Mouse (Mus musculus): ENCODE data around the gene Olfr691. TPM values are rescaled to one million over a fixed set of nuclear protein-coding genes. Genes with fewer than 3 reads are reported as not detected.

The Olfr691 gene
- total RNA-seq (2014; rRNA removed) (0.76 and 2.6 TPM in 2 replicates), polyA plus RNA-seq (2015; fragmentation: Nextera tagmentation; extraction: Ambion mirVana) (0.09 and 0.26 TPM in 2 replicates)

DNA sequence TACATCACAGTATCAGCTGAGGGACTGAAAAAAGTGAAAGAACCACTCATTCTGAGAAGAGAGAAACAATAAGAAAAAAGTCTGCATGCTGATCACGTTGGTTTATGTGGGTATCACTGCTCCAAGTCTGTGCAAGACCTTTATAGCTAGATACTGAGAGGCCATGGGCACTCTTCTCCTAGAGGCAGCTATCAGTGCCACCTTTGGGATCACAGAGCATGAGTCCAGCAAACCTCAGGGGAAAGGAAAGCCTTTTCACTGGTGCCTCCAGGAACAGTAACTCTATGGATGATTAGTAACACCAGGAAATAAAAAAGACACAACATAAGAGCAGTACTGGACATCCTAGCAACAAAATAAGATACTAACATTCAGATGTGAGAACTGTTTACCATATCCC lies at the start of gene Olfr691:
TSS of gene Olfr691 (minus strand) at position 101 of the 400 bp plus-strand sequence.
- Histone ChIP-seq H3K36me3 (ENCODE audit: insufficient read depth, low read length) (no peaks in the 10 kb centered on the region), H3K4me3 (ENCODE audit: low read depth, low read length) (no peak within 1 kb of the TSS), H3K4me2 (ENCODE audit: low read depth, low read length, poor library complexity, severe bottlenecking) (no peak within 1 kb of the TSS), H3K4me1 (ENCODE audit: insufficient read depth, low read length) (no peaks in the 10 kb centered on the region), H3K27ac (ENCODE audit: low read depth, low read length) (no peak within 1 kb of the TSS), H3K9ac (replicated peaks; ENCODE audit: low read length, poor library complexity, severe bottlenecking) (no peak within 1 kb of the TSS), H3K27me3 (ENCODE audit: insufficient read depth, low read length) (no peaks in the 10 kb centered on the region), H3K9me3 (ENCODE audit: low read length) (no peaks in the 10 kb centered on the region)
- no peak for TF ChIP-seq CTCF (IDR thresholded peaks at IDR 0.05)
- 65% methylated on average over 1 of the region's 1 CpGs for WGBS
- DNase-seq (ENCODE audit: low spot score): no peak
- no peak for ATAC-seq (ENCODE audit: low FRiP score)

DNA sequence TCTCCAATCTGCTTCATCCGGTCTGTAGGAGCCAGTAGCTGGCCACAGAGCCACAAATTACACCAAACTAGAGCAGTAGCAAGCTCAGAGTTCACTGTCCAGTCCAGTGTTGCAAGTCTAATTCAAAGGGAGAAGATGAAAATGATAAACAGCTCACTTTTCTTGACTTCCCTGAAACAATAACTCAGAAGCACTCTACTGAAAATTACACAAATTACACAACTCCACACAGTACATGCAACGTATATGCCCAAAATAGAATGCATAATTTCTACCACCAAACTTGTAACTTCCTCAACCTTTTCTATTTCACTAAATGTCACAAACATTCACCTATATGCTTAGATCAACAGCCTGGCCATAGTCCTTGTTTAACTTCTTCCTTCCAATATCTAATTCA lies 48.2 kb upstream of the Olfr691 start:
- Histone ChIP-seq H3K4me1 (ENCODE audit: insufficient read depth, low read length) (no peaks in the 10 kb centered on the region), H3K9ac (replicated peaks; ENCODE audit: low read length, poor library complexity, severe bottlenecking) (no peak overlapping the region), H3K36me3 (ENCODE audit: insufficient read depth, low read length) (peaks cover 38% of the 10 kb centered on the region), H3K27me3 (ENCODE audit: insufficient read depth, low read length) (no peaks in the 10 kb centered on the region), H3K4me3 (ENCODE audit: low read depth, low read length) (no peak overlapping the region), H3K27ac (ENCODE audit: low read depth, low read length) (no peak overlapping the region), H3K9me3 (ENCODE audit: low read length) (no peaks in the 10 kb centered on the region), H3K4me2 (ENCODE audit: low read depth, low read length, poor library complexity, severe bottlenecking) (no peak overlapping the region)
- DNase-seq (ENCODE audit: low spot score): no peak
- TF ChIP-seq CTCF (IDR thresholded peaks at IDR 0.05): no peak
- ATAC-seq (ENCODE audit: low FRiP score): no peak
- 94% methylated on average over 2 of the region's 2 CpGs for WGBS

DNA sequence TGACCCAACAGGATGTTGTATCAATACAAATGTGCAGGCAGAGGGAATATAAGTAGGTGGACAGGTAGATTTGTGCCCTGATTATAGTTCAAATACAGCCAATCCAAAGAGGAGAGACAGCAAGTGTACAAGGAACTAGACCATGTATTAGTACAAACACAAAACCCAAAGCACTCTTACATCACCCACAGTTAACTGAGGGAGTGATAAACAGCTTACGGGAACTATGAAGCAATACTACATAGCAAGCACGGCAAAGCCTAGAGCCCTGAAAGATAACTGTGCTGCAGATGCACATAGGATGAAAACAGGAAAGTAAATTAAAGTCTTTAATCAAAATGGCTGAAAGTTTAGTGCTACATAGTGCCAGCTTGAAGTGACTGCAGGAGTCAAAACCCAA lies 45.6 kb upstream of the Olfr691 start:
- 94% methylated on average over 2 of the region's 2 CpGs for WGBS
- Histone ChIP-seq H3K9ac (replicated peaks; ENCODE audit: low read length, poor library complexity, severe bottlenecking) (no peak overlapping the region), H3K36me3 (ENCODE audit: insufficient read depth, low read length) (peaks cover 62% of the 10 kb centered on the region), H3K9me3 (ENCODE audit: low read length) (no peaks in the 10 kb centered on the region), H3K4me2 (ENCODE audit: low read depth, low read length, poor library complexity, severe bottlenecking) (no peak overlapping the region), H3K27me3 (ENCODE audit: insufficient read depth, low read length) (no peaks in the 10 kb centered on the region), H3K27ac (ENCODE audit: low read depth, low read length) (no peak overlapping the region), H3K4me1 (ENCODE audit: insufficient read depth, low read length) (no peaks in the 10 kb centered on the region), H3K4me3 (ENCODE audit: low read depth, low read length) (no peak overlapping the region)
- ATAC-seq (ENCODE audit: low FRiP score) (no peak), DNase-seq (ENCODE audit: low spot score) (no peak)
- TF ChIP-seq CTCF (IDR thresholded peaks at IDR 0.05): no peak

DNA sequence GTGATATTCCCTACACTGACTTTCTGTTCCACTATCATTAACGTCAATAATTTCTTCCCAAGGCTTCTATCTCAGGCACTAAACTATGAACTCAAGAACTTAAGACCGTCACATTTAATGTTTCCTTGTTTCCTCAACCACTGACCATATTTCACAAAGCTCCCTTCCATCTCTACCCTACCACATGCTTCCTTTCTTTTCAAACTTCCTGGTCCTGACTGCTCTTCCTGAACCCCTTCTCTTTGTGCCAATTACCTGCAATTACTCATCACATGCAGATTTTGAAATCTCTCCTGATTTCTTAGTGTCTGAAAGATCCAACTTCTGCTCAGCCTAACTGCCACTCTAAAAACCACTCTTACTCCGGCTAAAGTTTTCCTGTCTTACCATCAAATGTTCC lies 38.3 kb upstream of the Olfr691 start:
- peaks cover 69% of the 10 kb centered on the region for H3K36me3 ChIP-seq (ENCODE audit: insufficient read depth, low read length)
- no peaks in the 10 kb centered on the region for H3K27me3 ChIP-seq (ENCODE audit: insufficient read depth, low read length)
- H3K4me3 ChIP-seq (ENCODE audit: low read depth, low read length): no peak overlapping the region
- no peaks in the 10 kb centered on the region for H3K9me3 ChIP-seq (ENCODE audit: low read length)
- H3K4me2 ChIP-seq (ENCODE audit: low read depth, low read length, poor library complexity, severe bottlenecking): no peak overlapping the region
- 97% methylated on average over 3 of the region's 3 CpGs for WGBS
- no peaks in the 10 kb centered on the region for H3K4me1 ChIP-seq (ENCODE audit: insufficient read depth, low read length)
- DNase-seq (ENCODE audit: low spot score) (no peak), ATAC-seq (ENCODE audit: low FRiP score) (no peak)
- no peak overlapping the region for H3K9ac ChIP-seq (replicated peaks; ENCODE audit: low read length, poor library complexity, severe bottlenecking)
- TF ChIP-seq CTCF (IDR thresholded peaks at IDR 0.05): no peak
- no peak overlapping the region for H3K27ac ChIP-seq (ENCODE audit: low read depth, low read length)

DNA sequence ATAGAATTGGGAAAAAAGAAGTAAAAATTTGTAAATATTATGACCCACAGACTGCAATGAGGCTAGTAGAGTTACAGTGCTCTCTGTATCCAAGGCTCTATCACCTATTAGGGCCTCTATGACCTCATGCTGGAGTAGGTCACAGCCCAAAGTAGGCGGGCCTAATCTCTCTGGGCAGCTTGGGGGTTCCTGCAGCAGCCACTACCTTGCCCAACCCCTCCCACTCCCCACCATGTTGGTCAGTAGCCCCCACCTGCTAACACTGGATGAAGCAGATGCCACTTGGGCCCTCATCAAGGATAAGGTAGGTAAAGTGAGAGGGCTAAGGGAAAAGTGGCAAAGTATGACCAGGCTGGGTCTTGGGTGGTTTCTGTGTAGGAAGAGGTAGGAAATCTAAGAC lies 32.8 kb upstream of the Olfr691 start, which contains the start of gene Gm5901:
TSS of gene Gm5901 (plus strand) at position 173 of the 400 bp plus-strand sequence.
- Histone ChIP-seq H3K4me2 (ENCODE audit: low read depth, low read length, poor library complexity, severe bottlenecking) (no peak within 1 kb of the TSS), H3K4me1 (ENCODE audit: insufficient read depth, low read length) (no peaks in the 10 kb centered on the region), H3K4me3 (ENCODE audit: low read depth, low read length) (no peak within 1 kb of the TSS), H3K9ac (replicated peaks; ENCODE audit: low read length, poor library complexity, severe bottlenecking) (no peak within 1 kb of the TSS), H3K27ac (ENCODE audit: low read depth, low read length) (no peak within 1 kb of the TSS), H3K36me3 (ENCODE audit: insufficient read depth, low read length) (peaks cover 35% of the 10 kb centered on the region), H3K27me3 (ENCODE audit: insufficient read depth, low read length) (no peaks in the 10 kb centered on the region), H3K9me3 (ENCODE audit: low read length) (no peaks in the 10 kb centered on the region)
- no peak for DNase-seq (ENCODE audit: low spot score)
- no peak for ATAC-seq (ENCODE audit: low FRiP score)
- TF ChIP-seq CTCF (IDR thresholded peaks at IDR 0.05): no peak
- WGBS: 90% methylated on average over 1 of the region's 1 CpGs

DNA sequence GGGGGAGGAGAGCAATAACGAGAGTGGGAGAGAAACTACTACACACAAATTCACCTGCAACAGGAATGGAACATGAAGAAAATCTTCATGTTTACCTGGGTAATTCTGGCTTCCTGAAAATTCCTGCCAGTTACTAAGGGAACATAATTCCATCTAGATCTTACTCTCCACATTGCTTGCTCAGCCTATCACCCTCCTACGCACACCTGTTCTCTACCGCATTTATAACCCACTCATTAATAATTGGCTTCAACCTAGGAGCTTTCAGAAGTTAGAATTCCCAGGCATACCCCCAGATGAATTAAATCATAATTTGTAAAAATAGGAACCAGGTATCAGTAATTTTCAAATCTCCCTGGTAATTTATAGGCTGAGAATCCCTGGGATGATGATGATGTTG lies 31.9 kb upstream of the Olfr691 start:
- Histone ChIP-seq H3K27ac (ENCODE audit: low read depth, low read length) (no peak overlapping the region), H3K9ac (replicated peaks; ENCODE audit: low read length, poor library complexity, severe bottlenecking) (no peak overlapping the region), H3K4me3 (ENCODE audit: low read depth, low read length) (no peak overlapping the region), H3K4me2 (ENCODE audit: low read depth, low read length, poor library complexity, severe bottlenecking) (no peak overlapping the region), H3K9me3 (ENCODE audit: low read length) (no peaks in the 10 kb centered on the region), H3K4me1 (ENCODE audit: insufficient read depth, low read length) (no peaks in the 10 kb centered on the region), H3K27me3 (ENCODE audit: insufficient read depth, low read length) (no peaks in the 10 kb centered on the region), H3K36me3 (ENCODE audit: insufficient read depth, low read length) (peaks cover 30% of the 10 kb centered on the region)
- 96% methylated on average over 3 of the region's 3 CpGs for WGBS
- ATAC-seq (ENCODE audit: low FRiP score) (no peak), DNase-seq (ENCODE audit: low spot score) (no peak)
- TF ChIP-seq CTCF (IDR thresholded peaks at IDR 0.05): no peak

Data from midbrain, postnatal 0 days (tissue).